Mouse (Mus musculus): ENCODE measurements around the gene Ccdc90b.

DNA sequence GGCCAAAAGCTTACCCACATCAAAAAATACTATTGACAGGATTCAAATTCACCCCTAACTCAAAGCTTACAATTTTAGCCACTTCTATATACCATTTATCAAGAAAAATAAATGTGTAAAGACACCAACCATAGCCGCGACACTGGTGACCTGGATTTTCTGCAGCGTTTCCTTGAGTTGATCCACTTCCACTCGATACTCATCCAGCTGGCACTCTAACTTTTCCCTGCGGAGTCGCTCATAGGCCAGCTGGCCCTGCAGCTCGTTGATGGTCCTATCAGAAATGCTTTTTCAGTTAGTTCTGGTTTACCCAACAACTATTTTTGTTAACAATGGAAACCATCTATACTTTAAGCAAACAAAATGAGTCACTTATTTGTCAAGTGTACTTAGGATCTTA, 29.0 kb downstream of the Ccdc90b start:
- TF ChIP-seq MAX (IDR thresholded peaks at IDR 0.05; ENCODE audit: low read depth) (no peak), MYOD1 (IDR thresholded peaks at IDR 0.05; ENCODE audit: control insufficient read depth in 1 of 3, insufficient read length in 2 of 3, low read depth in 2 of 3) (no peak), E2F4 (IDR thresholded peaks at IDR 0.05; ENCODE audit: insufficient read depth) (no peak), CEBPB (IDR thresholded peaks at IDR 0.05; ENCODE audit: insufficient read depth, poor library complexity, severe bottlenecking) (no peak), USF1 (IDR thresholded peaks at IDR 0.05; ENCODE audit: low read depth) (no peak), POLR2A (IDR thresholded peaks at IDR 0.05; ENCODE audit: insufficient read length, low read depth) (no peak), TCF12 (IDR thresholded peaks at IDR 0.05; ENCODE audit: insufficient read depth, poor library complexity, severe bottlenecking) (no peak), POLR2AphosphoS2 (IDR thresholded peaks at IDR 0.05; ENCODE audit: insufficient read length, low read depth) (no peak), REST (IDR thresholded peaks at IDR 0.05; ENCODE audit: insufficient read depth, insufficient read length) (no peak), MYOG (IDR thresholded peaks at IDR 0.05; ENCODE audit: control insufficient read depth in 1 of 3, insufficient read depth in 1 of 3, insufficient read length in 2 of 3, low read depth in 2 of 3) (no peak), TCF3 (IDR thresholded peaks at IDR 0.05; ENCODE audit: insufficient read length, low read depth) (no peak)

All from myocyte (in vitro differentiated cells).